Mouse (Mus musculus): ENCODE results near the gene Hspa2.

DNA sequence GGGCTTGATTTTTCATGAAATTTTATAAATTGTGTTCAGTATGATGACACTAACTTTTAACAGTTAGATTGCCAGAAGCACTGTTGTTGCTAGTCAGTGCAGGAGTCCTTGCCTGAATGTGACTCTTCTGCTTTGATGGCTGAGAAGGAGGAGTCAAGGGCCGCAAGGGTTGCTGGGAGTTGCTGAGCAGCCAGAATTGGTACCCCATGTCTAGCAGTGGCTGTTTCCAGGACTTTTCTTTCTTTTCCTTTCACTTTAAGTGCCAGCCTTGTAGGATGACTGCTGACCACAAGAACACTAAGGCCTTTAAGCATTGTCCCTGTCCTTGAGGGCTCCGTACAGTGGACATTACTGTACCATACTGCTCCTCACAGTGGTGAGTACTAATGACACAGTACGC, 26.2 kb upstream of the Hspa2 start:
- TF ChIP-seq CTCF (IDR thresholded peaks at IDR 0.05; ENCODE audit: control insufficient read depth, insufficient read depth, insufficient replicate concordance, low read depth, low read length) (no peak), POLR2A (IDR thresholded peaks at IDR 0.05; ENCODE audit: control insufficient read depth, low read depth, low read length) (no peak)

All from testis, adult 2 months (tissue).